Mouse (Mus musculus) E14TG2a.4 (cell line): ENCODE measurements at regions not wholly inside any gene's neighbourhood (a gene's known extent, or its start where the extent isn't known, plus 50 kb on each side); places are given as distances from the start of the nearest gene placed in this dataset.

Experiments
- H3K27me3 ChIP-seq: 2 replicates; pipeline ENCODE4 v1.6.1; 2014; ENCODE audit warnings: low read length, control low read depth; ENCODE audit not compliant: insufficient read depth
- H3K36me3 ChIP-seq: 2 replicates; pipeline ENCODE4 v1.6.1; 2014; ENCODE audit warnings: low read length, control low read depth; ENCODE audit not compliant: insufficient read depth
- H3K4me1 ChIP-seq: replicated peaks from 2 replicates; pipeline ENCODE4 v1.6.1; 2014; ENCODE audit warnings: low read depth, low read length, control low read depth
- H3K4me3 ChIP-seq: replicated peaks from 2 replicates; pipeline ENCODE4 v1.5.1; 2014; ENCODE audit warnings: mild to moderate bottlenecking, low read length
- H3K9me3 ChIP-seq: 2 replicates; pipeline ENCODE4 v1.6.1; 2014; ENCODE audit warnings: low read length, control low read depth
- CTCF ChIP-seq: conservative IDR thresholded peaks from 2 replicates; pipeline ENCODE4 v1.5.1; 2014; ENCODE audit warnings: low read length
- NANOG ChIP-seq: IDR thresholded peaks from 2 replicates; pipeline ENCODE4 v1.6.1; 2014; ENCODE audit warnings: borderline replicate concordance, low read length, mixed read lengths
- POU5F1 ChIP-seq: IDR thresholded peaks from 2 replicates; pipeline ENCODE4 v1.6.1; 2014; ENCODE audit warnings: low read length, borderline replicate concordance

DNA sequence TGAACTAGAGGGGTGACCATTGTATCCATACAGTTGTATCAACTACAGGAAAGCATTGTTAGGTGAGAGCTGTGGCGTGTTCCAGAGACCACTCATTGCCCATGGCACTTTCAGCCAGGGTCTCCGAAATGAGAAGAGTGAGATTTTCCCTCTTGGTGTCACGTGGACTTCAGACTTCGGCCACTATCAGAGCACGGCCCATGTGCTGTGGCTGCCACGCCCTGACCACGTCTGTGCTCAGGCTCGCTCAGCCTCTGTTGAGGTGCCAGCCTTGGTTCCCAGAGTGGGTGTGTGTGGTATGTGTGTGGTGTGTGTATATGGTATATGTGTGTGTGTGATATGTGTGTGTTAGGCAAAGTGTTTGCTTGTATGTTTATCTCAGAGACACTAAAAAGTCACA, 144.6 kb downstream of the Enc1 start:
- peaks cover 2% of the 10 kb centered on the region for H3K4me1 ChIP-seq
- no peaks in the 10 kb centered on the region; the same call in 1 of the 2 replicates for H3K9me3 ChIP-seq
- H3K4me3 ChIP-seq, result no peak overlapping the region
- TF ChIP-seq CTCF (no peak), NANOG (no peak), POU5F1 (no peak)
- H3K36me3 ChIP-seq, result no peaks in the 10 kb centered on the region
- H3K27me3 ChIP-seq, result peaks cover 16% of the 10 kb centered on the region

DNA sequence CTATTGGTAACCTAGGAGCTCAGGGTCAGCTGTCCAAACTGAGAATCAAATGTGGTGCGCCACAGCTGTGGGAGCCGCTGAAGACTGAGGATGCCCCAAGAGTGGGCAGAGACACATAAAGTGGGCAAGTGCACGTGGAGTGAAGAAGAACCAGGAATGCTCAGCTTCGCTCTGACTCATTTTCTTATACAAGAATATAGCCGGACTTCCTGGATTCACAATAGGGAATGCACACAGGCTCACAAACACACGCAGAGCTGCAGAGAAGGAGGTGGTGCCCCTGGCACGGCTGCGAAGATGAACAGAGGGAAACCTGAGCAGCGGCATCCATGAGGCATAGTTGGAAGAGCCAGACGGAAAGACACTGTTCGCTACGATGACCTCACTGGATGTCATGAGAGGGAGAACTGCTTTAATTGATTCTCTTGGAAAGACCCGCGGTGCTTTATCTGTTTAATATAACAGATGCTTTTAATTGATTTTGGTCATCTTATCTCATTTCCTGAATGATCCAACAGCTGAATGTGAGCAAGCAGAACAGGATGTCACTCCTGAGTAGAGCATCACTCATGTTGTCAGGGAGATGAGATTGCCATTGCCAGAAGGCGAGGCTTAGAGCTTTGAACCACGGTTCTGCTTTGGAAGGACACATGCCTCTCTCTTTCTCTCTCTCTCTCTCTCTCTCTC, 143.3 kb downstream of the Enc1 start:
- no peak overlapping the region for H3K4me3 ChIP-seq
- no peaks in the 10 kb centered on the region; the same call in 1 of the 2 replicates for H3K9me3 ChIP-seq
- peaks cover 16% of the 10 kb centered on the region for H3K27me3 ChIP-seq
- H3K4me1 ChIP-seq, result no peaks in the 10 kb centered on the region
- H3K36me3 ChIP-seq, result no peaks in the 10 kb centered on the region
- TF ChIP-seq CTCF (no peak), POU5F1 (no peak), NANOG (no peak)

DNA sequence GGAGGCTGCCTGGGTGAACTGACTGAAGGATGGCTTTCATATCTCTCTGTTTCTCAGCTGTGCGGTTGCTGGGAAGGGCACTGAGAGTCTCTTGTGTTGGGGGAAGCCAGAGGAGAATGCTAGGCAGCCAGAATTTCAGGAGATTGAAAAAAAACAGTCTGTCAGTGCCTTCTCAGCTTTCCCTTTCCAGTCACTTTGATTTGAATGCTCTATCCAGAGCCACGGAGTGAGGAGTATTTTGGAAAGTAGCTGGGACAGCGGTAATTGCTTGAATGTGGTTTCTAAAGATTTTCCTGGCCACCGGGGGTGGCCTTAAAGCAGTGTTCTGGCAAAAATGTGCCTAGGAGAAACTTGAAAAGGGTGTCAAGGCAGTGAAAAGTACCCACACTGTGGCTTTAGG, 142.4 kb downstream of the Enc1 start:
- Histone ChIP-seq H3K9me3 (no peaks in the 10 kb centered on the region; the same call in 1 of the 2 replicates), H3K4me1 (no peaks in the 10 kb centered on the region), H3K27me3 (peaks cover 16% of the 10 kb centered on the region), H3K36me3 (no peaks in the 10 kb centered on the region), H3K4me3 (no peak overlapping the region)
- TF ChIP-seq POU5F1 (no peak), CTCF (no peak), NANOG (no peak)

DNA sequence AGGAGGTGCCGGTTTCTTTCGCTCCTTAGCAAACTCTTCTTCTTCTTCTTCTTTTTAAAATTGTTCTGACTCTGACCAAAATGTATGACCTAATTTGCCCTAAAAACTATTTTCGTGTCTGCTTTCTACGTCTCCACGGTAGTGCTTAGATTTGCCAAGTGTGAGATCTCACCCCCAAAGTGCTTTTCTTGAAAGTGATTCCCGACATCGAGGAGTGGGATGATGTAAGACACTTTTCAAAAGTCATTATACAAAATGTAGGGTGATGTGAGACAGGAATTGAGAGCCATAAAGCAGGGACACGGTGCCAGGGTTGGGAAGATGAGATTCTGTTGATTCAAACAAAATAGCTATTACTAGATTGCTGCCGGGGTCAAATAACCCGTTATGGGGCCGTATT, 139.5 kb downstream of the Enc1 start:
- H3K36me3 ChIP-seq, result no peaks in the 10 kb centered on the region
- peaks cover 12% of the 10 kb centered on the region; the same call in 1 of the 2 replicates for H3K27me3 ChIP-seq
- peaks cover 10% of the 10 kb centered on the region for H3K4me1 ChIP-seq
- no peak overlapping the region for H3K4me3 ChIP-seq
- TF ChIP-seq NANOG (no peak), POU5F1 (no peak), CTCF (no peak)
- no peaks in the 10 kb centered on the region; the same call in 1 of the 2 replicates for H3K9me3 ChIP-seq

DNA sequence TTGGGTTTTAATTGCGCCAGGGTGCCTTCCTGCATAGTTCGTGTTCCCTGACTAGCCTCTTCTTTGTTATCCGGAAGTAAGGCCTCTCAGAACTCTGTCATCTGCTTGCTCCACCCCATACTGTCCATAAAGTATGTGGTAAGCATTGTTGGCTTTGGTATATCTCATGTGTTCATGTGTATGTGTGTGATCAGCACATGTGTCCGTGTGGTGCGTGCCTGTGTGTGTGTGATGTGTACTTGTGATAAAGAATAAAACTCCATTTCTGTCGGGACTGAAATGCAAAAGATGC, 135.3 kb downstream of the Enc1 start:
- H3K4me1 ChIP-seq, result peaks cover 22% of the 10 kb centered on the region
- no peaks in the 10 kb centered on the region for H3K27me3 ChIP-seq
- TF ChIP-seq POU5F1, result no peak
- TF ChIP-seq CTCF, result no peak
- no peak for TF ChIP-seq NANOG
- no peaks in the 10 kb centered on the region for H3K36me3 ChIP-seq
- no peak overlapping the region for H3K4me3 ChIP-seq
- H3K9me3 ChIP-seq, result no peaks in the 10 kb centered on the region

DNA sequence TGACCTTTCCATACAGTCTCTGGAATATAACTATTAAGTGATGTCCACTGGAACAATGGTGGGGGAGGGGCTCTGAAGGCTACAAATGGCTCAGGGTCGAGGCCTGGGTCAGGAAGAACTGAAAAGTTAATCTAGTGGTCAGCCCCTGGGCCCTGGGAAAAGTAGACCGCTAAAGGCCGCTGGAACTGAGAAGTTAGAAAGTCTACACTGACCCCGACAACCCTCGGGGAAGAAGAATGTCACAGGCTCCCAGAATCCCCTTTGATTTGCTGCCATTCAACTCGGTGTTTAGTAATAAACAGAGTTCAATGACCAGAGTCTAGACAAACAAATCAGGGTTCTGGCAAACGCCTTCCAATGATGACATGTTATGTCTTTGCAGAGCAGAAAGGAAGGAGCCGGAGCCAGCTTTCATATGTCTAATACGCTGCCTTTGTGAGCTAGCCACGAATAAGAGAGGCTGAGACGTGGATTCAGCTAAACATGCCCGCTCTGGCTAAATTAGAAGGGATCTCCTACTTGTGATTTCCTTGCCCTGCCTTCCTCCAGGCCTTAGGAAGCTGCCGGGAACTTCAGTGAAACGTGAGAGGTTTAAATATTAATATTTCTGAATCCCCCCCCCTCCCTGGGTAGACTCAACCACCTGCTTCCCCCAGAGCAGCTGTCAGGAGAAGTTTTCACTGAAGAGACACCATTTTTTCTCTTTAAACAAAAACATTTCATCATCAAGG, 134.8 kb downstream of the Enc1 start:
- Histone ChIP-seq H3K27me3 (no peaks in the 10 kb centered on the region), H3K9me3 (no peaks in the 10 kb centered on the region), H3K4me1 (peaks cover 27% of the 10 kb centered on the region), H3K36me3 (no peaks in the 10 kb centered on the region), H3K4me3 (no peak overlapping the region)
- TF ChIP-seq POU5F1, result no peak
- TF ChIP-seq CTCF, result no peak
- no peak for TF ChIP-seq NANOG

DNA sequence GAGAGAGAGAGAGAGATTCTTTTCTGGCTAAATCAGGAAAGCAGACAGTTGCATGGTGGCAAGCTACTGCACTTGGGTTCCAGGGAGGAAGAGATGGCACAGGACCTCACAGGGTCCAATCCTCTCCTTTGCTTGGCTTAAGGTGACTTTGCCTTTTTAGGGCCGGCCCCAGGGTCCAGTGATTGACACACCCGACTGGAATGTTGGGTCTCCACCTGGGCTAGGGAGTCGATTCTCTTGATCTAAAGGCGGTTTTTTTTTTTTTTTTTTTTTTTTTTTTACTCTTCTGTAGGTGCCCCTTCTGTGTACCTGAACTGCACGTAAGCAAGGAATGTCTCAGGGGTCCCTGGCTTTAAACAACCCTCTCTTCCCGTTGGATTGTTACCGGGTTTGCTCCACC, 131.4 kb downstream of the Enc1 start:
- Histone ChIP-seq H3K36me3 (no peaks in the 10 kb centered on the region), H3K4me1 (peaks cover 29% of the 10 kb centered on the region), H3K9me3 (no peaks in the 10 kb centered on the region), H3K27me3 (no peaks in the 10 kb centered on the region), H3K4me3 (no peak overlapping the region)
- TF ChIP-seq CTCF (no peak), NANOG (no peak), POU5F1 (no peak)

DNA sequence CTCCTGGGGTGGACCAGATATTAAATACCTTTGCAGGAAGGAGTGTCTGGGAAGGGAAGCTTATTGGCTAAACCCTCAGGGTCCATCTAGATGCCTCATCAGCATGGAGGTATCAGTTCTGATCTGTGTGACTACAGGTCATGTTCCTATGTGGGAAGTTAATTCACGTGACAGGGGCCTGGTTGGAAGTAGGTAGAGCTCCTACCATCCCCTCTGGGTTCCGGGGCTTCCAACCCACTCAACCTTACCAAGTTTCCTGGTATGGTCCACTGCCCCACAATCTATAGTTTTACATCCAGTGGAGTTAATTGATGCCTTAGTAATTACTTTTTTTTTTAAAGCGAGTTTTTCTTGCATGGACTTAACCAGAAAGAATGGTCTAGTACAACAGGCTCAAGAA, 130.3 kb downstream of the Enc1 start:
- H3K4me3 ChIP-seq, result no peak overlapping the region
- H3K9me3 ChIP-seq, result no peaks in the 10 kb centered on the region
- peaks cover 7% of the 10 kb centered on the region for H3K27me3 ChIP-seq
- H3K4me1 ChIP-seq, result peaks cover 34% of the 10 kb centered on the region
- H3K36me3 ChIP-seq, result no peaks in the 10 kb centered on the region
- TF ChIP-seq CTCF, result no peak
- no peak for TF ChIP-seq NANOG
- TF ChIP-seq POU5F1, result no peak
